Mouse (Mus musculus) liver, embryonic 14.5 days (tissue): ENCODE data around the gene Smg6. TPM values are rescaled to one million over a fixed set of nuclear protein-coding genes. Genes with fewer than 3 reads are reported as not detected.

Experiments
- ATAC-seq: fragments of 200-750 bp; cut with Nextera tagmentation; 2 replicates; pipeline ENCODE4 v1.8.0; 2017; ENCODE audit warnings: moderate number of reproducible peaks, mild to moderate bottlenecking, moderate library complexity; ENCODE audit not compliant: insufficient read depth
- DNase-seq, 3 experiments: peaks; one replicate each; pipeline ENCODE4 v3.0.0-alpha.2; 2012 to 2013; ENCODE audit warnings: low read depth in 3 of 3, low spot score in 3 of 3
- H3K27ac ChIP-seq: fragments of 300-500 bp; sonication (generic); 2 replicates; pipeline ENCODE4 v1.5.1; 2014; ENCODE audit warnings: moderate library complexity, mild to moderate bottlenecking, control low read depth, inconsistent platforms
- H3K27me3 ChIP-seq: fragments of 300-500 bp; sonication (generic); 2 replicates; pipeline ENCODE4 v1.6.1; 2014; ENCODE audit warnings: mild to moderate bottlenecking, low read length, moderate library complexity; ENCODE audit not compliant: control insufficient read depth, insufficient read depth
- H3K36me3 ChIP-seq: fragments of 300-500 bp; sonication (generic); replicated peaks from 2 replicates; pipeline ENCODE4 v1.6.1; 2014; ENCODE audit warnings: low read depth; ENCODE audit not compliant: control insufficient read depth, insufficient read depth
- H3K4me1 ChIP-seq, 2 experiments: fragments of 200-500 bp in 1 of 2; fragments of 300-500 bp in 1 of 2; sonication (generic) in 1 of 2; replicated peaks; 2 replicates each; pipeline ENCODE4 v1.6.1; 2012 to 2014; ENCODE audit warnings: antibody characterized with exemption in 1 of 2, inconsistent platforms in 1 of 2, low read length in 1 of 2; ENCODE audit not compliant: control insufficient read depth in 2 of 2, insufficient read depth in 2 of 2
- H3K4me2 ChIP-seq: fragments of 300-500 bp; sonication (generic); 2 replicates; pipeline ENCODE4 v1.6.1; 2014; ENCODE audit warnings: low read depth, mild to moderate bottlenecking, control low read depth, moderate library complexity
- H3K4me3 ChIP-seq, 2 experiments: fragments of 200-500 bp in 1 of 2; fragments of 300-500 bp in 1 of 2; sonication (generic) in 1 of 2; 2 replicates each; pipeline ENCODE4 v1.5.1; 2012 to 2014; ENCODE audit warnings: low read depth in 2 of 2, low read length in 2 of 2, mild to moderate bottlenecking in 2 of 2, control low read depth in 1 of 2, inconsistent platforms in 1 of 2, moderate library complexity in 1 of 2; ENCODE audit not compliant: insufficient read depth in 1 of 2
- H3K9ac ChIP-seq: fragments of 300-500 bp; sonication (generic); replicated peaks from 2 replicates; pipeline ENCODE4 v1.6.1; 2014; ENCODE audit warnings: mild to moderate bottlenecking, control low read depth, moderate library complexity
- H3K9me3 ChIP-seq: fragments of 300-500 bp; sonication (generic); 2 replicates; pipeline ENCODE4 v1.6.1; 2016; ENCODE audit warnings: low read length, mixed read lengths; ENCODE audit not compliant: control insufficient read depth
- CTCF ChIP-seq: IDR thresholded peaks from 2 replicates; pipeline ENCODE4 v1.5.1; 2016; ENCODE audit warnings: antibody characterized with exemption, low read depth, control low read depth
- EP300 ChIP-seq: IDR thresholded peaks from 2 replicates; pipeline ENCODE4 v1.6.1; 2016; ENCODE audit warnings: antibody characterized with exemption, low read depth
- WGBS: fragments of 180-500 bp; shearing (Covaris S2); extraction: QIAGEN DNeasy Blood & Tissue Kit; methylation state at CpG from one replicate; pipeline ENCODE4 v1.1.7; 2014; ENCODE audit not compliant: insufficient replicate concordance; 5-methylcytosine and 5-hydroxymethylcytosine counted together
- polyA plus RNA-seq, 2 experiments: library from polyadenylated mRNA; depleted of rRNA in 1 of 2; stranded (reverse) in 1 of 2; unstranded in 1 of 2; fragments of >200 nt; fragmentation: Nextera tagmentation in 1 of 2; extraction: Ambion mirVana in 1 of 2; gene quantifications; 2 replicates each; pipeline versions ENCODE4 v1.2.1 to v1.2.3; 2012 to 2014

Gene Smg6
- polyA plus RNA-seq, 2 experiments: 3.2 to 5.9 TPM

DNA sequence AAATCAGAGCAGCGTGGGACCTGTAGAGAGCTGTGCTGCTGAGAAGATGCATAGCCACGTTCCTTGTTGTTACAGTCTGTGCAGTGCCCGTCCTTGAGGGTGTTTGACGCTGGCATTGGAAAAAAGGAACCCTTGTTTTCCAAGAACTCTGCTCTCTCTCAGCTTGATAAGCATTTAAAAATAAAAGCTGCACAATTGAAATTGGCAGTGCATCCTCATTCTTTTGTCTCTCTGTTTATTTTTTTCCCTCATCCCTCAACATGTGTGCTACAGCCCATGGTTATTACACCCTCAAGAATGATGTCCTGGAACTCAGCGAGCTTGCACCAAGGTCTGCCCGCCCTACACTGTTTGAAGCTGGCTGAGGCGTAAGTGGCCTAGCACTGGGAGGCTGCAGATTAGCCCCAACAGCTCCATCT lies 89.8 kb downstream of the Smg6 start:
- no peak for DNase-seq
- no peak for TF ChIP-seq CTCF
- no peak for TF ChIP-seq EP300
- WGBS: 78% methylated on average over 7 of the region's 7 CpGs
- Histone ChIP-seq H3K4me2 (no peak overlapping the region), H3K4me3 (no peak overlapping the region), H3K9me3 (no peaks in the 10 kb centered on the region), H3K27ac (no peak overlapping the region), H3K9ac (no peak overlapping the region), H3K27me3 (no peaks in the 10 kb centered on the region), H3K36me3 (no peaks in the 10 kb centered on the region), H3K4me1 (peaks cover 0 to 6% of the 10 kb centered on the region in 2 experiments; a peak in 1 of 4 replicates)
- ATAC-seq: no peak

DNA sequence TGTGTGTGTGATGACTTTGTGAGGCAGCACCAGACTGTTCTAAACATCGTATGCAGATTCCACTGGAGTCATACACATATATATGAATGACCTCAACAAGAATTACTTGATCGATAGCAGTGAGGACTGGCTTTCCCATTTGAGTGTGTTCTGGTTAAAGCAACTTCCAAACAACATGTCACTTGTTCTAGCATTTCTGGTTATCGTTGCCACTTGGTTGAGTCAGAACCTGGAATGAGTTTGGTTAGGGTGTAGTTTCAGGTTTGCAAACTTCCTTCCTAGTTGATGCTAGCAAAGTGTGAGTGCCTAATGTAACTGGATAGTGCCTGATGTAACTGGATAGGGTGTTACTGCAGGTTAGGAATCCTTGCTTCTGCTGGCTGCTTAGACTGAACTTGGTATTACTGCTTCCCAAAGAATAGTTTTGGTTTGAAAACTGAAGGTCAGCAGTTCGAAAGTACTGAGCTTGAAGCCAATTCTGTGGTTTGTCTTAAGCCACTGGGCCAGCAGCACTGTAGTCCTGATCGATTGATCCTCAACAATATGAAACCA lies 90.8 kb downstream of the Smg6 start:
- DNase-seq (no peak), ATAC-seq (no peak)
- WGBS: 80% methylated on average over 5 of the region's 5 CpGs
- Histone ChIP-seq H3K4me3 (no peak overlapping the region), H3K4me1 (peaks cover 0 to 8% of the 10 kb centered on the region in 2 experiments; a peak in 2 of 4 replicates), H3K27ac (no peak overlapping the region), H3K9ac (no peak overlapping the region), H3K9me3 (no peaks in the 10 kb centered on the region), H3K36me3 (no peaks in the 10 kb centered on the region), H3K4me2 (no peak overlapping the region), H3K27me3 (no peaks in the 10 kb centered on the region)
- TF ChIP-seq CTCF (no peak), EP300 (no peak)

DNA sequence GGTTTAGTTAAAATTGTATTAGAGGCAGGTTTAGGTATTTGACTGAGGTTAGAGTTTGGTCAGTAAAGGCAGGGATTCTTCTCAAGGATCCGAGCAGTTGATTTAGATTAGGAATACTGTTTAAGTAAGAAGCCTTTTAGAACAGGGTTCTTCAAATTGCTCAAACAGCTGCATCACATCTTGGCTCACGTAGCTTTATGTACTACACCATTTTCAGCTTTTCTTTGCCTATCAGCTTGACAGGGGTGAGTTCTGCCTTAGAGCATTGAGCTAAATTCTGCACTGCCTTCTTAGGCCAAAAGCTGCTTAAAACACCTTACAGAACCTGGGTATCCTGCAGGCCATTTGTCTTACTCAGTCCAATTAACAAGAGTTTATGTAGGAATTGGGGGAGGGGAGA lies 92.2 kb downstream of the Smg6 start:
- Histone ChIP-seq H3K9me3 (no peaks in the 10 kb centered on the region), H3K9ac (no peak overlapping the region), H3K4me2 (no peak overlapping the region), H3K27ac (no peak overlapping the region), H3K36me3 (no peaks in the 10 kb centered on the region), H3K27me3 (no peaks in the 10 kb centered on the region), H3K4me3 (no peak overlapping the region), H3K4me1 (peaks cover 0 to 7% of the 10 kb centered on the region in 2 experiments; a peak in 2 of 4 replicates)
- 70% methylated on average over 2 of the region's 2 CpGs for WGBS
- DNase-seq (no peak), ATAC-seq (no peak)
- TF ChIP-seq EP300: no peak
- no peak for TF ChIP-seq CTCF

DNA sequence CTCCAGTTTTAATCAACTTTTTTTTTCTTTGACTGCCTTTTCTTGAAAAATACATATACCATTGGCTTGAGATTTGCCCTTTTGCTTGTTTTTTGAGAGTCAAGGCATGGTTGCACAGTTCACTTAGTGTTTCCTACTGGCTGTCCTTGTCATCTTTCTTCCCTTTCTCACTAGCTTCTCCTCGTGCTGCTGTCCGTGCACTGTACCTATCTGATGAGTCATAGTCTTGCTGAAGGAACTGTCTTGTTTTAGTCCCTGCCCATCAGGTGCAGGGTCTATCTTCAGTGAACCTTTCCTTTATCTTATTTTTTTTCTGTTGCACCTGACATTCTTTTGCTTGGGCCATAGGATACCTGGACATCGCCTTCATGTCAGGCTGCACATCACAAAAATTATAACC lies 101.4 kb downstream of the Smg6 start:
- TF ChIP-seq EP300: no peak
- no peak for TF ChIP-seq CTCF
- no peaks in the 10 kb centered on the region for H3K36me3 ChIP-seq
- H3K4me2 ChIP-seq: no peak overlapping the region
- no peak overlapping the region for H3K27ac ChIP-seq
- H3K9ac ChIP-seq: no peak overlapping the region
- no peak overlapping the region for H3K4me3 ChIP-seq
- 39% methylated on average over 3 of the region's 3 CpGs for WGBS
- no peaks in the 10 kb centered on the region for H3K27me3 ChIP-seq
- no peaks in the 10 kb centered on the region for H3K9me3 ChIP-seq
- ATAC-seq: no peak
- no peaks in the 10 kb centered on the region for H3K4me1 ChIP-seq
- DNase-seq: no peak

DNA sequence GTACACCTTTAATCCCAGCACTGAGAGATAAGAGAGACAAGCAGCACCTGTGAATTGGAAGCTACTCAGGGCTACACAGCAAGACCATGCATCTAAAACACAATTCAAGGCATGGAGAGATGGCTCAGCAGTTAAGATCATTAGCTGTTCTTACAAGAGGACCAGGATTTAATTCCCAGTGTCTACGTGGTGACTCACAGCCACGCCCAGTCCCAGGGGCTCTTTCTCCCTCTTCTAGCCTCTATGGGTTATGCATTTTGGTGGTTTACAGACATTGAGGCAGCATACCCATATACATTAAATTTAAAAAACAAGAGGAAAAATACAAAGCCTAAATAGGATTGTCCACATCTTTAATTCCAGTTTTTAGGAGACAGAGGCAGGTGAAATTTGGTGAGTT lies 102.0 kb downstream of the Smg6 start:
- H3K4me1 ChIP-seq: no peaks in the 10 kb centered on the region
- no peaks in the 10 kb centered on the region for H3K9me3 ChIP-seq
- DNase-seq (no peak), ATAC-seq (no peak)
- WGBS: 60% methylated on average over 2 of the region's 2 CpGs
- no peak for TF ChIP-seq CTCF
- no peak for TF ChIP-seq EP300
- no peak overlapping the region for H3K9ac ChIP-seq
- no peak overlapping the region for H3K27ac ChIP-seq
- H3K4me2 ChIP-seq: no peak overlapping the region
- no peaks in the 10 kb centered on the region for H3K36me3 ChIP-seq
- H3K27me3 ChIP-seq: no peaks in the 10 kb centered on the region
- H3K4me3 ChIP-seq: no peak overlapping the region
